Mouse (Mus musculus) hindbrain, embryonic 13.5 days (tissue): ENCODE measurements around the gene Rps19. TPM values are rescaled to one million over a fixed set of nuclear protein-coding genes. Genes with fewer than 3 reads are reported as not detected.
"Not testable (repeated sequence)": the region's sequence is repeated elsewhere in the genome, so short reads cannot be mapped to it uniquely, and the experiment has no call there.

Source experiments
- ATAC-seq: fragments of 200-750 bp; cut with Nextera tagmentation; 2 replicates; pipeline ENCODE4 v1.8.0; 2017; ENCODE audit warnings: moderate TSS enrichment; ENCODE audit not compliant: low FRiP score
- H3K27ac ChIP-seq: fragments of 300-500 bp; sonication (generic); 2 replicates; pipeline ENCODE4 v1.5.1; 2015; ENCODE audit warnings: inconsistent platforms, mild to moderate bottlenecking, moderate library complexity
- H3K27me3 ChIP-seq: fragments of 300-500 bp; sonication (generic); 2 replicates; pipeline ENCODE4 v1.6.1; 2015; ENCODE audit warnings: mild to moderate bottlenecking, inconsistent platforms
- H3K36me3 ChIP-seq: fragments of 300-500 bp; sonication (generic); 2 replicates; pipeline ENCODE4 v1.6.1; 2015; ENCODE audit warnings: mild to moderate bottlenecking, inconsistent platforms
- H3K4me1 ChIP-seq: fragments of 300-500 bp; sonication (generic); replicated peaks from 2 replicates; pipeline ENCODE4 v1.6.1; 2015; ENCODE audit warnings: inconsistent platforms
- H3K4me2 ChIP-seq: fragments of 300-500 bp; sonication (generic); 2 replicates; pipeline ENCODE4 v1.6.1; 2015; ENCODE audit warnings: inconsistent platforms, mild to moderate bottlenecking, moderate library complexity
- H3K4me3 ChIP-seq: fragments of 300-500 bp; sonication (generic); 2 replicates; pipeline ENCODE4 v1.5.1; 2015; ENCODE audit warnings: mild to moderate bottlenecking, inconsistent platforms
- H3K9ac ChIP-seq: fragments of 300-500 bp; sonication (generic); 2 replicates; pipeline ENCODE4 v1.6.1; 2015; ENCODE audit warnings: mild to moderate bottlenecking, inconsistent platforms
- H3K9me3 ChIP-seq: fragments of 300-500 bp; sonication (generic); 2 replicates; pipeline ENCODE4 v1.6.1; 2016; ENCODE audit warnings: inconsistent platforms
- WGBS: fragments of 180-500 bp; shearing (Covaris S2); methylation state at CpG from one replicate; pipeline ENCODE4 v1.1.7; 2015; 5-methylcytosine and 5-hydroxymethylcytosine counted together
- polyA plus RNA-seq: library from polyadenylated mRNA; unstranded; fragments of >200 nt; fragmentation: Nextera tagmentation; extraction: Ambion mirVana; gene quantifications from 2 replicates; pipeline ENCODE4 v1.2.1, GENCODE M21; 2015

Rps19 gene
- polyA plus RNA-seq: 1,307 and 1,338 TPM in 2 replicates

GRCm38 (mm10) chr7:24883896-24884692 lies at the start of gene Rps19:
Rps19 (plus strand) TSS chr7:24884371.
- Histone ChIP-seq H3K4me2 (peak within 1 kb of the TSS; percentile 89), H3K9me3 (no peaks in the 10 kb centered on the region), H3K36me3 (peaks cover 35% of the 10 kb centered on the region), H3K27me3 (no peaks in the 10 kb centered on the region), H3K4me1 (peaks cover 33% of the 10 kb centered on the region), H3K27ac (peak within 1 kb of the TSS; percentile 91), H3K9ac (peak within 1 kb of the TSS; percentile 100), H3K4me3 (peak within 1 kb of the TSS; percentile 96)
- under 1% methylated on average over 57 of the region's 57 CpGs for WGBS
- peak; percentile 94 for ATAC-seq

- H3K4me2 ChIP-seq, H3K9me3 ChIP-seq, ATAC-seq, H3K4me1 ChIP-seq, H3K27ac ChIP-seq, H3K4me3 ChIP-seq, H3K36me3 ChIP-seq, H3K27me3 ChIP-seq, H3K9ac ChIP-seq: not testable (repeated sequence)
- WGBS: 64% methylated on average over 12 of the region's 13 CpGs
Measured at GRCm38 (mm10) chr7:24838732-24839409, 45.3 kb upstream of the Rps19 start.

- Histone ChIP-seq H3K4me3 (no peak overlapping the region), H3K9me3 (no peaks in the 10 kb centered on the region), H3K4me1 (no peaks in the 10 kb centered on the region), H3K27me3 (peaks cover 4% of the 10 kb centered on the region; the same call in 1 of the 2 replicates), H3K27ac (no peak overlapping the region), H3K36me3 (no peaks in the 10 kb centered on the region), H3K9ac (no peak overlapping the region), H3K4me2 (no peak overlapping the region)
- WGBS: 86% methylated on average over 8 of the region's 8 CpGs
- no peak for ATAC-seq
Measured at GRCm38 (mm10) chr7:24839410-24839808, 44.8 kb upstream of the Rps19 start.

GRCm38 (mm10) chr7:24840331-24840730 lies 43.8 kb upstream of the Rps19 start:
- Histone ChIP-seq H3K27ac (no peak overlapping the region), H3K4me2 (no peak overlapping the region), H3K4me3 (no peak overlapping the region), H3K9me3 (no peaks in the 10 kb centered on the region), H3K4me1 (no peaks in the 10 kb centered on the region), H3K27me3 (peaks cover 4% of the 10 kb centered on the region; the same call in 1 of the 2 replicates), H3K9ac (no peak overlapping the region), H3K36me3 (no peaks in the 10 kb centered on the region)
- 68% methylated on average over 3 of the region's 3 CpGs for WGBS
- no peak for ATAC-seq

GRCm38 (mm10) chr7:24841009-24841408 lies 43.2 kb upstream of the Rps19 start:
- 79% methylated on average over 4 of the region's 4 CpGs for WGBS

GRCm38 (mm10) chr7:24844144-24844543 lies 40.0 kb upstream of the Rps19 start:
- 38% methylated on average over 5 of the region's 5 CpGs for WGBS

More at GRCm38 (mm10) chr7:24841009-24841408, 43.2 kb upstream of the Rps19 start:
- Histone ChIP-seq H3K4me3 (no peak overlapping the region), H3K9ac (no peak overlapping the region), H3K36me3 (no peaks in the 10 kb centered on the region), H3K4me2 (no peak overlapping the region), H3K9me3 (no peaks in the 10 kb centered on the region), H3K27ac (no peak overlapping the region), H3K27me3 (no peaks in the 10 kb centered on the region), H3K4me1 (no peaks in the 10 kb centered on the region)
- no peak for ATAC-seq

GRCm38 (mm10) chr7:24845181-24845580 lies 39.0 kb upstream of the Rps19 start:
- WGBS: 86% methylated on average over 9 of the region's 9 CpGs
- Histone ChIP-seq H3K9me3 (no peaks in the 10 kb centered on the region), H3K27me3 (no peaks in the 10 kb centered on the region), H3K4me1 (no peaks in the 10 kb centered on the region), H3K36me3 (no peaks in the 10 kb centered on the region), H3K4me3 (no peak overlapping the region), H3K4me2 (no peak overlapping the region), H3K27ac (no peak overlapping the region), H3K9ac (no peak overlapping the region)
- ATAC-seq: no peak

More at GRCm38 (mm10) chr7:24844144-24844543, 40.0 kb upstream of the Rps19 start:
- Histone ChIP-seq H3K27me3 (no peaks in the 10 kb centered on the region), H3K4me2 (no peak overlapping the region), H3K4me3 (no peak overlapping the region), H3K36me3 (no peaks in the 10 kb centered on the region), H3K4me1 (no peaks in the 10 kb centered on the region), H3K9me3 (no peaks in the 10 kb centered on the region), H3K27ac (no peak overlapping the region), H3K9ac (no peak overlapping the region)
- ATAC-seq: no peak

- Histone ChIP-seq H3K4me2 (no peak overlapping the region), H3K36me3 (no peaks in the 10 kb centered on the region), H3K27me3 (no peaks in the 10 kb centered on the region), H3K9me3 (no peaks in the 10 kb centered on the region), H3K27ac (no peak overlapping the region), H3K4me1 (no peaks in the 10 kb centered on the region), H3K4me3 (no peak overlapping the region), H3K9ac (no peak overlapping the region)
- WGBS: 2% methylated on average over 6 of the region's 6 CpGs
- ATAC-seq: no peak
Measured at GRCm38 (mm10) chr7:24845713-24846112, 38.5 kb upstream of the Rps19 start.

GRCm38 (mm10) chr7:24846576-24846975 lies 37.6 kb upstream of the Rps19 start:
- not testable (repeated sequence) for H3K36me3 ChIP-seq, H3K4me3 ChIP-seq, H3K9me3 ChIP-seq, H3K4me1 ChIP-seq, ATAC-seq, H3K27me3 ChIP-seq, H3K9ac ChIP-seq, H3K4me2 ChIP-seq, H3K27ac ChIP-seq
- 51% methylated on average over 2 of the region's 2 CpGs for WGBS

- Histone ChIP-seq H3K9me3 (no peaks in the 10 kb centered on the region), H3K4me2 (no peak overlapping the region), H3K27ac (no peak overlapping the region), H3K9ac (no peak overlapping the region), H3K27me3 (no peaks in the 10 kb centered on the region), H3K36me3 (no peaks in the 10 kb centered on the region), H3K4me3 (no peak overlapping the region), H3K4me1 (no peaks in the 10 kb centered on the region)
- WGBS: 19% methylated on average over 5 of the region's 5 CpGs
- ATAC-seq: no peak
Measured at GRCm38 (mm10) chr7:24850162-24850561, 34.0 kb upstream of the Rps19 start.

- Histone ChIP-seq H3K4me2 (no peak overlapping the region), H3K27me3 (no peaks in the 10 kb centered on the region), H3K36me3 (no peaks in the 10 kb centered on the region), H3K9ac (no peak overlapping the region), H3K9me3 (no peaks in the 10 kb centered on the region), H3K27ac (no peak overlapping the region), H3K4me3 (no peak overlapping the region), H3K4me1 (no peaks in the 10 kb centered on the region)
- 39% methylated on average over 6 of the region's 6 CpGs for WGBS
- no peak for ATAC-seq
Measured at GRCm38 (mm10) chr7:24850899-24851303, 33.3 kb upstream of the Rps19 start.

- H3K4me2 ChIP-seq: no peak overlapping the region
- H3K4me3 ChIP-seq: no peak overlapping the region
- no peaks in the 10 kb centered on the region for H3K9me3 ChIP-seq
- 87% methylated on average over 5 of the region's 5 CpGs for WGBS
- H3K27me3 ChIP-seq: no peaks in the 10 kb centered on the region
- H3K4me1 ChIP-seq: no peaks in the 10 kb centered on the region
- ATAC-seq: no peak
- H3K27ac ChIP-seq: no peak overlapping the region
- no peaks in the 10 kb centered on the region for H3K36me3 ChIP-seq
- H3K9ac ChIP-seq: no peak overlapping the region
Measured at GRCm38 (mm10) chr7:24851596-24852325, 32.4 kb upstream of the Rps19 start.
